Mouse (Mus musculus): ENCODE measurements around the gene 1700012A03Rik. TPM values are rescaled to one million over a fixed set of nuclear protein-coding genes. Genes with fewer than 3 reads are reported as not detected.

1700012A03Rik gene
- polyA plus RNA-seq (2012; rRNA removed) = not detected in 2 replicates

GRCm38 (mm10) chr6:32049951-32050345 is at the start of gene 1700012A03Rik:
1700012A03Rik (plus strand) TSS chr6:32050246.

Measured in stomach, adult 2 months (tissue).